Mouse (Mus musculus) bone marrow, adult 2 months (tissue): ENCODE results near the gene 1700016H13Rik.

Source experiments
- CTCF ChIP-seq: fragments of 200-500 bp; IDR thresholded peaks from 2 replicates; pipeline ENCODE4 v1.5.1; 2011; ENCODE audit warnings: low read length, control low read depth; ENCODE audit not compliant: control insufficient read depth, insufficient read depth
- POLR2A ChIP-seq: fragments of 200-500 bp; IDR thresholded peaks from 2 replicates; pipeline ENCODE4 v1.6.1; 2011; ENCODE audit warnings: low read depth, mild to moderate bottlenecking, control low read depth, low read length, borderline replicate concordance; ENCODE audit not compliant: control insufficient read depth

- TF ChIP-seq CTCF (no peak), POLR2A (no peak)
Measured at GRCm38 (mm10) chr5:103673611-103674010, 17.8 kb upstream of the 1700016H13Rik start.
